ENCODE assay signal across 8 mouse cellular contexts in genomic region chr8:120666807-120667470, GRCm38 (mm10). TPM values are rescaled to one million over a fixed set of nuclear protein-coding genes. Genes with fewer than 3 reads are reported as not detected.
DNase-seq lines count a peak whose midpoint lies in the region; ATAC-seq and TF ChIP-seq lines count a peak whose summit lies in the region.

No protein-coding gene starts in this region.

- H3K4me1 ChIP-seq in cerebellum, adult 2 months (ENCODE audit: control insufficient read depth, insufficient read depth, low read length), result peaks cover 42% of the 10 kb centered on the region
- H3K4me1 ChIP-seq in embryonic facial prominence, embryonic 15.5 days, result peaks cover 50% of the 10 kb centered on the region
- peaks cover 40% of the 10 kb centered on the region for H3K4me1 ChIP-seq in limb, embryonic 15.5 days

- WGBS in cerebellum, adult 2 months, result 4% methylated on average over 17 of the region's 17 CpGs
- under 1% methylated on average over 17 of the region's 17 CpGs for WGBS in embryonic facial prominence, embryonic 15.5 days
- 2% methylated on average over 17 of the region's 17 CpGs for WGBS in limb, embryonic 15.5 days

- peaks cover 79% of the 10 kb centered on the region for H3K79me3 ChIP-seq in C2C12 (ENCODE audit: low read depth)

- no peaks in the 10 kb centered on the region for H3K9me3 ChIP-seq in embryonic facial prominence, embryonic 15.5 days (replicated peaks)
- no peaks in the 10 kb centered on the region for H3K9me3 ChIP-seq in limb, embryonic 15.5 days

- peak overlapping the region; percentile 56 for H3ac ChIP-seq in C2C12 (ENCODE audit: control insufficient read depth, insufficient read length, low read depth)

- peak overlapping the region; percentile 85 for H3K4me2 ChIP-seq in embryonic facial prominence, embryonic 15.5 days (replicated peaks)
- peak overlapping the region; percentile 83 for H3K4me2 ChIP-seq in limb, embryonic 15.5 days

- peaks cover 98% of the 10 kb centered on the region for H3K79me2 ChIP-seq in C2C12 (ENCODE audit: control insufficient read depth, insufficient read depth)

- peak overlapping the region; percentile 73 for H3K4me3 ChIP-seq in cerebellum, adult 2 months (replicated peaks; ENCODE audit: insufficient read depth, low read depth, low read length)
- peak overlapping the region; percentile 89 for H3K4me3 ChIP-seq in C2C12 (ENCODE audit: insufficient read depth, poor library complexity, severe bottlenecking)
- peak overlapping the region; percentile 99 for H3K4me3 ChIP-seq in embryonic facial prominence, embryonic 15.5 days (replicated peaks)
- peak overlapping the region; percentile 85 for H3K4me3 ChIP-seq in limb, embryonic 15.5 days

- peak overlapping the region; percentile 98 for H3K9ac ChIP-seq in embryonic facial prominence, embryonic 15.5 days
- peak overlapping the region; percentile 98 for H3K9ac ChIP-seq in limb, embryonic 15.5 days

- DNase-seq in cerebellum, adult 2 months, result no peak
- no peak for DNase-seq in cerebellum, postnatal 36 days
- DNase-seq in spleen, adult 12 weeks (ENCODE audit: low spot score), result no peak
- DNase-seq in retina, postnatal 1 day, result no peak

- TF ChIP-seq POLR2A in cerebellum, adult 2 months (IDR thresholded peaks at IDR 0.05; ENCODE audit: borderline replicate concordance, insufficient read depth, low read length), result no peak

- H3K36me3 ChIP-seq in C2C12 (ENCODE audit: control insufficient read depth, insufficient read depth), result peaks cover 45% of the 10 kb centered on the region
- H3K36me3 ChIP-seq in embryonic facial prominence, embryonic 15.5 days, result peaks cover 20% of the 10 kb centered on the region
- peaks cover 25% of the 10 kb centered on the region for H3K36me3 ChIP-seq in limb, embryonic 15.5 days

- H3K27me3 ChIP-seq in cerebellum, adult 2 months (ENCODE audit: control insufficient read depth, insufficient read depth, low read length), result no peaks in the 10 kb centered on the region
- H3K27me3 ChIP-seq in C2C12 (ENCODE audit: control insufficient read depth, insufficient read depth, insufficient read length), result no peaks in the 10 kb centered on the region
- no peaks in the 10 kb centered on the region for H3K27me3 ChIP-seq in embryonic facial prominence, embryonic 15.5 days
- H3K27me3 ChIP-seq in limb, embryonic 15.5 days, result no peaks in the 10 kb centered on the region

- H3K27ac ChIP-seq in cerebellum, adult 2 months (ENCODE audit: insufficient read depth, low read length), result no peak overlapping the region
- H3K27ac ChIP-seq in embryonic facial prominence, embryonic 15.5 days (replicated peaks), result peak overlapping the region; percentile 92
- no peak overlapping the region for H3K27ac ChIP-seq in limb, embryonic 15.5 days

- TF ChIP-seq CTCF in cerebellum, adult 2 months (IDR thresholded peaks at IDR 0.05; ENCODE audit: borderline replicate concordance, insufficient read depth, low read depth, low read length), result no peak
- no peak for TF ChIP-seq CTCF in C2C12 (IDR thresholded peaks at IDR 0.05; ENCODE audit: control insufficient read depth, insufficient read depth, insufficient read length)

- no peak for ATAC-seq in embryonic facial prominence, embryonic 15.5 days (ENCODE audit: insufficient number of reproducible peaks, low FRiP score, low TSS enrichment, low read depth)
- no peak for ATAC-seq in limb, embryonic 15.5 days (ENCODE audit: insufficient number of reproducible peaks, low FRiP score, low TSS enrichment, low read depth)
- no peak for ATAC-seq in frontal cortex, adult (ENCODE audit: low TSS enrichment)

TF ChIP-seq in C2C12, 6 proteins besides CTCF, POLR2A, EP300 and RAD21:
- no peak for TF ChIP-seq MYOG (IDR thresholded peaks at IDR 0.05; ENCODE audit: control insufficient read depth, extremely low read depth, insufficient read length)
- TF ChIP-seq USF1 (IDR thresholded peaks at IDR 0.05; ENCODE audit: low read depth), result no peak
- no peak for TF ChIP-seq MAX (IDR thresholded peaks at IDR 0.05)
- no peak for TF ChIP-seq MYOD1 (IDR thresholded peaks at IDR 0.05; ENCODE audit: control insufficient read depth, insufficient read length, low read depth)
- no peak for TF ChIP-seq FOSL1 (IDR thresholded peaks at IDR 0.05; ENCODE audit: insufficient read depth, low read length, poor library complexity, severe bottlenecking)
- TF ChIP-seq CEBPB (IDR thresholded peaks at IDR 0.05; ENCODE audit: low read depth), result no peak

RNA-seq across cellular contexts. Expression of gene Gm27021, which starts 0.9 kb away (rescaled TPM):
- polyA plus RNA-seq in cerebellum, adult 2 months (2012; rRNA removed), result 1.1 and 1.9 TPM in 2 replicates
- 2.3 TPM for polyA plus RNA-seq in C2C12 (2012; fragmentation: generic; extraction: Trizol)
- polyA plus RNA-seq in embryonic facial prominence, embryonic 15.5 days (2015; fragmentation: Nextera tagmentation; extraction: Ambion mirVana), result 0.67 and 6.2 TPM in 2 replicates
- 2.2 and 5.0 TPM in 2 replicates for polyA plus RNA-seq in limb, embryonic 15.5 days (2015; fragmentation: Nextera tagmentation; extraction: Ambion mirVana)

RNA-seq across cellular contexts. Expression of gene Cox4i1, which starts 1.1 kb away (rescaled TPM):
- polyA plus RNA-seq in cerebellum, adult 2 months (2012; rRNA removed), result 2,746 and 2,917 TPM in 2 replicates
- 1,270 TPM for polyA plus RNA-seq in C2C12 (2012; fragmentation: generic; extraction: Trizol)
- 1,008 and 1,040 TPM in 2 replicates for polyA plus RNA-seq in embryonic facial prominence, embryonic 15.5 days (2015; fragmentation: Nextera tagmentation; extraction: Ambion mirVana)
- polyA plus RNA-seq in limb, embryonic 15.5 days (2015; fragmentation: Nextera tagmentation; extraction: Ambion mirVana), result 903 and 912 TPM in 2 replicates

RNA-seq across cellular contexts. Expression of gene Emc8, which starts 1.4 kb away (rescaled TPM):
- polyA plus RNA-seq in cerebellum, adult 2 months (2012; rRNA removed), result 65.3 and 67.5 TPM in 2 replicates
- polyA plus RNA-seq in C2C12 (2012; fragmentation: generic; extraction: Trizol), result 240 TPM
- 220 and 225 TPM in 2 replicates for polyA plus RNA-seq in embryonic facial prominence, embryonic 15.5 days (2015; fragmentation: Nextera tagmentation; extraction: Ambion mirVana)
- 205 and 218 TPM in 2 replicates for polyA plus RNA-seq in limb, embryonic 15.5 days (2015; fragmentation: Nextera tagmentation; extraction: Ambion mirVana)

RNA-seq across cellular contexts. Expression of gene 1190005I06Rik, which starts 19.5 kb away (rescaled TPM):
- 8.1 and 8.2 TPM in 2 replicates for polyA plus RNA-seq in cerebellum, adult 2 months (2012; rRNA removed)
- 2.6 TPM for polyA plus RNA-seq in C2C12 (2012; fragmentation: generic; extraction: Trizol)
- polyA plus RNA-seq in embryonic facial prominence, embryonic 15.5 days (2015; fragmentation: Nextera tagmentation; extraction: Ambion mirVana), result 8.3 and 10.1 TPM in 2 replicates
- 7.7 and 9.9 TPM in 2 replicates for polyA plus RNA-seq in limb, embryonic 15.5 days (2015; fragmentation: Nextera tagmentation; extraction: Ambion mirVana)
